Mouse (Mus musculus): ENCODE measurements around the gene Kat5.

- TF ChIP-seq CTCF (IDR thresholded peaks at IDR 0.05; ENCODE audit: borderline replicate concordance, insufficient read depth, low read length): no peak
- no peak for TF ChIP-seq POLR2A (IDR thresholded peaks at IDR 0.05; ENCODE audit: low read depth, low read length)
Measured at GRCm38 (mm10) chr19:5567180-5567533, 42.9 kb downstream of the Kat5 start.

Measured in embryonic fibroblast, embryonic 13.5 days (primary cell).